Mouse (Mus musculus) hematopoietic stem cell, adult 5-6 weeks (primary cell): ENCODE data around the gene Epb41l4b. TPM values are rescaled to one million over a fixed set of nuclear protein-coding genes. Genes with fewer than 3 reads are reported as not detected.
A peak's percentile ranks its signal among the peaks of the same experiment; 100 is the strongest.

ENCODE experiments used
- ATAC-seq, 2 experiments: fragments of 125-278 bp in 1 of 2; replicated peaks in 1 of 2; 2 replicates each; pipeline ENCODE4 v1.8.0; 2016 to 2017; ENCODE audit warnings: inconsistent platforms in 2 of 2, mild to moderate bottlenecking in 2 of 2, moderate number of reproducible peaks in 2 of 2, low read depth in 1 of 2, moderate TSS enrichment in 1 of 2; ENCODE audit not compliant: low FRiP score in 2 of 2, poor library complexity in 2 of 2, severe bottlenecking in 2 of 2, insufficient read depth in 1 of 2, low TSS enrichment in 1 of 2
- total RNA-seq: library from RNA; stranded (forward); fragments of 172-1452, 232-1000 nt; gene quantifications from 2 replicates; pipeline ENCODE4 v1.2.3, GENCODE M21; 2017

The Epb41l4b gene
- total RNA-seq, 1 experiment from 2014 or later, result 36.3 TPM

DNA sequence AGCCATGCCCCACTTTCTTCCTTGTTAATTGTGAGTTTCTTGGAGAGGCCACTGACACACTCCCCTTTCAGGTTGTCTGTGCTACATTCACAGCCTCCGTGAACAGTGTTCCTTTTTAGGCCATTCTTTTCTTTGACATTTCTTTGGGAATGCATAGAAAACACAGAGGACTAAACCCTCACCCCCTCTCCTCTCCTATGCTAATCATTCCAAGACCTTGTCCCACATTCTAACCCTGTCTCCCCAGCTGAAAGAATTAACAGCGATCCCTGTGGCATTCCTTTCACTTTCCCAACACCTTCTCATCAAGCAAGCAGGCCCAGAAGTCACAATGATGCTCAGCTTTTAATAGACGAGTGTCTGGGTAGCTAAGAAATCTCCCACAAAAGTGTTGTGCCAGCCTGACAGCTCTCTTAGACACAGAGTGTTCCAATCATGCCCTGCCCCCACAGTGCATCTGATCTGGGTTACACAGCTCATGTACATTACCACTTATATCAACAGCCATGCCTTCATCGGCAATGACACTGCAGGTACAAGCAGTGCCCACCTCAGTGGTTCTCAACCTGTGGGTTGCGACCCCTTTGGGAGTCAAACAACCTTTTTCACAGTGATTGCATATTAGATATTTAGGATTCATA, 93.8 kb downstream of the Epb41l4b start:
- ATAC-seq, result no peak

DNA sequence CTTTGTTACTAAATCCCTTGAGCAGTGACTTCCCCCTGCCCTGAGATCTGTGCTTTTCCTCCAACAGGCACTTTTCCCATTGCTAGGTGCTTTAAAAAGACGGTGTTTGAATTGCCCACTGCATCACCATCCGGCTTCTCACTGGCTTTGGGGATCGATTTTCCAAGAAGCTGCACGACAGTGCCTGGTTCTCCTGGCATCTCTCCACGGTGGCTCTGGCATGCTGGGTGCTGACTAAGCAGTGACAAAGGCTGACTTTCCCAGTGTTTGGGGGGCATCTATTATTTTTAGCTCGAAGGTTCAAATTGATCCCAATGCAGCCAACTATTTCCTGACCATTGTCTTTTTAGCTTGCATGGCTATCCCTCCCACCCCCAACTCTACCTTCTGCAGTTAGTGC, 94.7 kb downstream of the Epb41l4b start:
- ATAC-seq, result no peak

DNA sequence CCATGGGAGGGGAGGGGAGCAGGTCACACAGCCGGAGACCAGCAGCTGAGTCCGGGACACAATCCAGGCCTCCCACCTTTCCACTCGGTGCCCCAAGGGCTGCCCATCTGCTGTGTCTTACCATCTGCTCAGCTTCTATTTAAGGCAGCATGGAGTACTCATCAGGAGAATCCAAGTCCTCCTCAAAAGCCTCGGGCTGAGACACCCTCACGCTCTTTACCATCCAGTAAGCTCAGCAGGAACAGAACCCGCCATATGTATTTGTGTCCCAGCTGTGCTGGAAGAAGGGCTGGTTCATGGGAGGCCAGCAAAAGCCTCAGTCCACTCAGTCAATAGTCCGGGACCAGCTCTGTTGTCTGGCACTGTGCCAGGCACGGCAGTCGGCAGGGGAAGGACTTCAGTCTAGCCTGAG, 97.1 kb downstream of the Epb41l4b start:
- no peak for ATAC-seq

DNA sequence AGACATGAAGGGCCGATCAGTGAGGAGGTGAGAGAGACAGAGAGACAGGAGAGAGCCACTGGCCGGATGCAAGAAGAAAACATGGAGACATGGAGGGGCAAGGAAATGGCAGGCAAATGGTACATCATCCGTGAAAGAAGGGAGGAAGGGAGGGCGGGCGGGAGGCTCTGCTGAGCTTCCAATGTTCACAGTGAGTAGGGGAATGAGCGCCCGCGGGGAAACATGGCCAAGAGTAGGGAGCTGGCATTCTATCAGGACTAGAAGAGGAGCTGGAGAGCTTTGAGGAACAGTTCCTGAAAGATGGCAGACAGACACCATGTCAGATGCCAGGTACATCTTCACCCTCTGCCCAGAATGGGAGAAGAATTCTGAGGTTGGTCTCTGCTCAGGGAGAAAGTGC, 99.6 kb downstream of the Epb41l4b start:
- ATAC-seq, result no peak

DNA sequence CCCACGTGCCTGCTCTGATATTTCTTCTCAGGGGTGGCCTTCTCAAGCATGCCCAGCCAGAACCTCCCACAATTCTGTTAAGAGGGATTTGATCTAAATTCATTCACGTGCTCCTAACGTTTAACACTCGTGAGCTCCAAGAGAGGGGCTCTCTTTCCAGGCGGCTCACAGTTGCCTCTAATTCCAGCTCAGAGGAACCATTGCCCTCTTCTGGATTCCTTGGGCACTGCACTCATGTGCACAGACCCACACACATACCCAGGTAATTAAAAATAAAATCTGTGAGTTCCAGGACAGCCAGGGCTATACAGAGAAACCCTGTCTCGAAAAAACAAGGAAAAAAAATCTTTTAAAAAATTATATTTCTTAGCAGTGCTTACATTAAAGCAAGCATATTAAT, 101.6 kb downstream of the Epb41l4b start:
- no peak for ATAC-seq

DNA sequence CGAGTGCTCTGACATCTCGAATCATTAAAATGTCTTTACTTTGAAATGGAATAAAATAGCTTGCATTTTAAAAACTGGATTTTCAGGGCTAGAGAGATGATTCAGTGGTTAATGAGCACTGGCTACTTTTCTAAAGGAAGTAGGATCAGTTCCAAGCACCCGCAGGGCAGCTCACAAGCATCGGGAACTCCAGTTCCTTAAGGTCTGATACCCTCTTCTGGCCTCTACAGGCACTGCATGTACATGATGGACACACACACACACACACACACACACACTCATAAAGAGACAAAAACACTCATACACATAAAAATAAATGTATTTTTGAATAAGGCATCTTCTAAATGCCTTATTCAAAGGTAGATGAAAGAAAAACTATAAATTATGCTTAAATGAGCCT, 102.0 kb downstream of the Epb41l4b start:
- ATAC-seq, result no peak

DNA sequence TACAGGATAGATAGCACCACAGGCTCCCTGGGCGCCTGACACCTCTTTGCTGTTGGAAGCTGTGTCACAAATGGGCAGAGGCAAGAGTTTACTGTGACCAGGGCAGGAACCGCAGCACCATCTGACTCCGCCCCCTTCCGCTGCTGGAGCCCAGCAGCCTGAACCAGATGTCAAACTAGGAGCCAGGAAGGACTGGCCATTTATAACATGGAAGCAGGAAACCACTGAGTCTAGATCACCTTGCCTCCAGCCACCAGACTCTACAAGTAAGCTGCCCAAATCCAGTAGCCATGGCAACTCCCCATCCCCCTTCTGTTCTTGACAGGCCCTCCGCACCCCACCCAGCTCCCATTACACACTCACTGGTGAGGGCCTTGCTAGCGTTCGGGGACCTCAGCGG, 102.8 kb downstream of the Epb41l4b start:
- ATAC-seq, result peak; percentile 92 to 96

DNA sequence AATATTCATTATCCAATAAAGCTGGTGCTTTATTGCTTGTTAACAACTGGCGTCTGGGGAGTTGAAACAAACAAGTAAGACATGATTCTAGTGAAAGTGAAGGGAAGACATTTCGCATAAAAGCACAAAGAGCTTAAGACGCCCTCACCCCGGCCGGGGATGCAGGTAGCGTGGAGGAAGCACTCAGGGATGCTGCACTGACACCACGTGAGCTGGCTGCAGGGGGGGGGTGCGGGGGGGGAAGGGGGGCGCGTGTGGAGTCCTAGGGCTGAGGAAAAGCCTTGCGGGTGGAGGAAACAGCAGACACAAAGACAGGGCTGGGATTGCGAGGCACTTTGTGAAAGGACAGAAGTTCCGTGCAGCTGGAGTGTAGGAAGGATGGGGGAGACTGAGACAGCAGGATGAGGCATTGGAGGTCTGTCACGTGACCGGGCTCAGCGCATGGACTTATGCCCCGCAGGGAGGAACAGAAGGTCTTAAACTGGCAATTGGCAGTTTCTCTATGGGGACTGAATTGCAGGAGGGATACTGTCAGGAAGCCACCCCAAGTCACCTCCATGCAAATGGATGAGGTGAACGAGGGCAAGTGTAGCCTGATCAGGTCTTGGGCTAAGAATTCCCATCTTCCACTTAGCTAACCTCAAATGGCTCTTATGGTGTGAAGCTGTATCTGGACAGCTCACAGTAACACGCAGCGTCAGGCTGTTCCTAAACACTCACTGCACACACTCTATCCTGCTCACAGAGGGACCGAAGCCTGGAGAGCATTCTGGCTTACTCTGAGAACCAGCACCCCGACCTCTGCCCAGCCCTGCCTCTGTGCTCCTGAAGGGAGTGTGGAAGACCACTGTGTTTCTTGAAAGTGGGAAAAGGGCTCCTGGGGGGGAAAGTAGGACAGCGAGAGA, 103.9 kb downstream of the Epb41l4b start:
- no peak for ATAC-seq

DNA sequence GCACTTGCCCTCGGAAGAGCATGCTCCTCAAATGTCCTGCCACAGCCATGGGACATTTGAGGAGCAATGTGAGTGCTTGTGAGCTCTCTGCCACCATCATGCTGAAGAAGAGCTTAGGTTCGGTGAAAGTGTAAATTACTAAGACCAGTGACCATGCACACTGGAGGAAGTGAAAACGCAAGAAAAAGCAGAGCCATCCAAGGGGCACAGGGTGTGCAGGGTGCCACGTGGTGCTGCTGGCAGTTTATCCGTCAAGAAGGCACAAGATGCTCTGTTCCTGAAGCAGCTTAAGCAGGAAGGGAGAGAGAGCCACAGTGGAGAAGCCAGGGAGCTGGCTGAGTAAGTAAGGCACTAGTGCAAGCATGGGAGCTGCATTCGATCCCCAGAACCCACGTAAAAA, 105.7 kb downstream of the Epb41l4b start:
- ATAC-seq, result no peak

DNA sequence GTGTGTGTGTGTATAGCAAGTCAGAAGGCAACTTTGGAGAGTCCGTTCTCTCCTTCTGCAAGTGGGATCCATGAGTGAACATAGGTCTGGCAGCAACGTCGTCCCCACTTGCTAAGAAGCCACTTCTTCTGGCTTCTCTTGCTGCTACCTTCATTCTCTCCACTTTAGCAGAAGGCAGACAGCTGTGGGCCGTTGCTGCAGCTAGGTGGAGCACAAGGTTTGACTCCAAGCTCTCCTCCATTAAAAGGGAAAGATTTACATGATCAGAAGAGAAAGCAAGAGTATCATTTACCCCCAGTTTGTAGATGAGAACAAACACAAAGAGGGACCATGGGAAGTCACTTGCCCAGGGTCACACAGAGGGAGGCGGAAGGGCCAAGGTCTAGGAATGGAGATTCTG, 109.1 kb downstream of the Epb41l4b start:
- peak in 1 of 2 experiments; percentile 35; a peak in 1 of 4 replicates for ATAC-seq

DNA sequence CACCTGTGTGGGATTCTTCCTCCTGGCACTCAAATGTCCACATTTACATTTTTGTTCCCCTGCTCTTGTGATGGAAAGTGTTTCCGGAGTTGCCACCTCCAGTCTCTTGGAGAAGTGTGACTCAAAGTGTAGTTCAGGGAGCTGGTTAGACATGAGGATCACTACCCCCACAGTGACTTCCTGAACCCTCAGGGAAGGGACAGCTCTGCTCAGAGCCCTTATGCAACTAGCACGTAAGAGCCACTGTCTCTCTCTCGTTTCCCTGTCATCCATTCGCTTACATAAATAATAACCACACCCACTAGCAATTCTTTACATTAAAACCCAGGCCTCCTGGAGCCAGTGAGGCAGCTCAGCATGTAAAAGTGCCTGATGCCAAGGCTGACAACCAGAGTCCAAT, 111.8 kb downstream of the Epb41l4b start:
- ATAC-seq, result no peak

DNA sequence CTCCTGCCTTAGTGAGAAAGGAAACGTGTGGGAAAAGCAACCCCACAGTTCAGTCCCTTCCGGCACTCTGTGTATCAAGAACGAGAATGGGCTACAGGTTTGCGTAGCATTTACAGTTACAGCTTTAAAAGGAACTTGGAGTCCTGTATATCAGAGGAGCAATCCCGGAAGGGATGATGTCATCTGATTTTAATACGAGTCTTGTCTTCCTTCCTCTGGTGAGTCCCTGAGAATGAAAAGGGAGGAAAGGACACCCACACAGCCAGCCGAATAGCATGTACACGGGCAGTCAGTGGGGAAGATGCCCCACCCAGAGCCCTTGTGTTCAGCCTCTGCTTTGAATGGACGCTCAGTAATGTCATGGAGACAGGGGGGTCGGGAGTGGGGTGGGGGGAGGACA, 115.3 kb downstream of the Epb41l4b start:
- peak; percentile 43 to 70; a peak in 3 of 4 replicates for ATAC-seq

DNA sequence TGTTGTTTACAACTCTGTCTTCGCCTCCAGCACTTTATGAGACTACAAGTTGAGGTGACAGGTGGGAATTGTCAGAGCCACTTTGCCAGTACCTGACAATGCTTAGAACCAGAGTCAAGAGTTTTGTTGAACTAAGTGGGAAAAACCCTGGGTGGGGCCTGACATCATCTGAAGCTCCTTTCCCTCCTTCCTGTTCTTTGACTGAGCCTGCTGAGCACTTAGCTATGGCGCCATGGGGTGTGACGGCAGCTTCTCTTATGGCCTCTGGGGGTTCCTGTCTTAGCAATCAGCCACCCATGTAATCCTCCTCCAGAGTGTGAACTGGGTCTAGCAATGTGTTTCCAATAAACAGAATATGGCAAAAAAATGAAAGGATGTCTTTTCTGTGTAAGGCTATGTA, 119.7 kb downstream of the Epb41l4b start:
- no peak for ATAC-seq

DNA sequence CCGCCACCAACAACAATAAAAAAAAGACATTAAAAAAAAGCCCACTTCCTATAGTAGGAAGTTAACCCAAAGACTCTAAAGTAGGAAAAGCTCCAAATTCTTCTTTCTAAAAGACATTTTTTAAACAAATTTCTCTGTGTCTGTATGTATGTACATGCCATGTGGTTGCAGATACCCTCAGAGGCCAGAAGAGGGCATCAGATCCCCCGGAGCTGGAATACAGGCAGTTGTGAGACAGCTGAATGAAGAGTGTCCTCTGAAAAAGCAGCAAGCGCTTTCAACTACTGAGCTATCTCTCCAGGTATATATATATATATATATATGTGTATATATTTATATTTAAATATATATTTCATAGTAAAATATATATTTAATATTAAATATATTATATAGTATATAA, 121.9 kb downstream of the Epb41l4b start:
- no peak for ATAC-seq

DNA sequence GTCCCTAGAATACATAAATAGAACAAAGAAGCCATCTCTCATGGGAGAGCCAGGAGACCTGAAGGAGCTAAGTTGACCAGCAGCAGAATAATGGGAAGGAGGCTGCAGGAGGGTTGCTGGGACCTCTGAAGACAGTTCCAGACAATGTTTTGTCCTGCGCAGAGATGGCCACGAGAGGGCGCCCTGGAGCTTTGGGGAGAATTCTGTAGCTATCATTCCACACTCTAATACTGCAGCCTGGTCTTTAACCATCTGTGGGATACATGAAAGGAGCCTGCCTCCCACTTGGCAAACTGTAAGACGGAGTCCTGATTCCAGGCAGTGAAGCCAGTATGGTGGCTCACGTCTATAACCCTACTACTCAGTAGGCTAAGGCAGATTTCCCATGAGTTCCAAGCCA, 126.0 kb downstream of the Epb41l4b start:
- ATAC-seq, result peak; percentile 67 to 85; a peak in 3 of 4 replicates

DNA sequence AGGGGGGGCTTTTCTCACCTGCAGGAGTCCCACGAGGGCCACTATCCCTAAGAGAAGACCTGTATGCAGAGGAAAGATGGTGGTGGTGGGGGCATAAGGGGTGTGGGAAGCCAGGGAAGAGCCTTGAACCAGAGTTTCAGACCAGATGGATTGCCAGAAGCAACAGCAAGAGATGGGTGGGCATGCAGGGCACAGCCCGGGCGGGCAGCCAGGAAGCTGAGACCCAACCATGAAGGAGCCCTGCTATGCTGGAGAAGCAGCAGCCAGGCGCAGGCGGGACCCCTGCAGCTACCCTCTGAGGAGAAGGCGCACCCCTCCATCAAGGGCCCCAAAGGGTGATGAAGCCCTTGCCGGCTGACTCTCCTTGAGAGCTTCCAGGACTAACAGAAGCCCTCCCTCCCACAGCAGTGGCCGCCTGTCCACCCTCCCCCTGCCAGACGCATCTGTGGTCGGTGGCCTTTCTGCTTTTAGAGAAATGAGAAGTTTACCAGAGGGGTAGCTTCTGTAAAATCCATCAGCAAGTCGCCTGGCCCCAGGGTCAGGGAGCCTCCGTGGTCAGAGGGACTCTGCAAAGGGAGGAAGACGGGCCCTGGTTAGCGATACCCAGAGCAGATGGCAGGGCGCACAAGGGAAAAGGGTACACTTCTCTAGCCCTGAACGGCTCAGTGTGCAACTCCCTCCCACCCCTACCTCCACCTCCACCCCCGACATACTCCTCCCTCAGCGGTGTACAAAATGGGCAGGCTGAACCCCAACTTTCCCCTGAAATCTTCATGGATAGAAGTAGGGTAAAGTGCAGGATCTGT, 126.7 kb downstream of the Epb41l4b start:
- ATAC-seq, result peak; percentile 13 to 53; a peak in 3 of 4 replicates

DNA sequence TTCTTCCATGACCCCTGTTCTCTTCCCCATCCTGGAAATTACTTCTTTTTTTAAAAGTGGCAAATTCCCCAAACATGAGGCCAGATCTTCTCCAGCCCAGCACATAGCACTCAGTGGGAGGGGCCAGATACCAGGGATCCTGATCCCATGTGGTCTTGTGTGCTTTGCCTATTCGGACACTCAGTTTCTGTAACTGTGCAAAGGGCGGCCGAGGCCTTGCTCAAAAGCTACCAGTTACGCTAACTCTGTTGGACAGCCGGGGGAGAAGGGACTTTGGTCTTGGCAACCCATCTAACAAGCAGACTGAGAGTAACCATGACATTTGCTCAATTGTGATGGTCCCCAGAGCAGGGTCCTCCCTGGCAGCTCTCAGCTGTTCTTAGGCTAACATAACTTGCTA, 128.2 kb downstream of the Epb41l4b start:
- no peak for ATAC-seq
